Mouse (Mus musculus) testis, postnatal 14 days (tissue): ENCODE data around the gene Ddx31.
A peak's percentile ranks its signal among the peaks of the same experiment; 100 is the strongest.

Experiments used
- DNase-seq: peaks from one replicate; pipeline ENCODE4 v3.0.0; 2021; ENCODE audit warnings: low spot score

Gene Ddx31

DNA sequence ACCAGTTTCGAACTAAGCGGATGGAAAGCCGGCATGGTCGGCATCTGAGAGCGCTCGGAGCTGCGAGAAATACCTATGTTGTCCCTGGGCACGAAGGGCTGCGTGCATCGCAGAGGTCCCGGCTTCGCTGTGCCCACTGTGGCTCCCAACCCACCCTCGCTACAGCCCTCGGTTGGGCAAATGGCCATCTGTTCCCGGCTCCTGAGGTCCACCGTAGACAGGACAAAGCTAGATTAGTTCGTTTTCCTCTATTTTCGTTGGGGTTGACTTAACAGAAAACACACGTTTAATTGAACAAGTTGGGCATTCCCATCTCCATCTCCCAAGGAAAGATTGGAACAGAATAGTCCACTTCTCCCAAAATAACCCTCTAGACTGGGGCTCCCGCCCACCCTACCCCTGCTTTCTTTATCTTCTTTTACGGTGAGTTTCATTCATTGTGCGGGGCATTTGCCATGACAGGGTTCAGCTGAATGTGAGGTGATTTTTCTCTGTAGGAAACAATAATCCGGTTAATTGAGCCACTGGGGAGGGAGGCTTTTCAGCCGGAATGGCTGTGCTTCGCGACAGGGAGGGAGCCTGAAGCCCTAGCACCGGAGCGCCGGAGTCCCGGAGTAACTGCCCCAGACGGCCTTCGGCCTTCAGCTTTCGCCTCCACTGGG is 72.0 kb downstream of the Ddx31 start:
- no peak for DNase-seq

DNA sequence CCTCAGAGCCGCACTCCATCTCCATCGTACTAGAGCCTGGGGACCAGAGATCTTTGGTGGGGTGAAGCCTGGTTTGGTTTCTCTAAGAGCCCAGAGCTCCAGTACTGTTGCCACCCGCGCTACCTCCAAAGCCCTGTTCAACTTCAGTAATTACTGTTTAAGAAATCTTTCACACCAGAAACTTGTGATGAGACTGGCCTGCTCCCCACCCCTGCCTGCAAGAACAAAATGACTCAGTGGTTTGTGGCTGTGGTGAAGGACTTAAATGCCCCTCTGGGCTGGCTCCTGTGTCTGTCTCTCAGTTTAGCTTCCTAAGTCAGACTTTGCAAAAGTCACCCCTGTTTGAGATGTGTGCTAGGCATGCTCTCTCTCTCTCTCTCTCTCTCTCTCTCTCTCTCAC is 72.8 kb downstream of the Ddx31 start:
- no peak for DNase-seq

DNA sequence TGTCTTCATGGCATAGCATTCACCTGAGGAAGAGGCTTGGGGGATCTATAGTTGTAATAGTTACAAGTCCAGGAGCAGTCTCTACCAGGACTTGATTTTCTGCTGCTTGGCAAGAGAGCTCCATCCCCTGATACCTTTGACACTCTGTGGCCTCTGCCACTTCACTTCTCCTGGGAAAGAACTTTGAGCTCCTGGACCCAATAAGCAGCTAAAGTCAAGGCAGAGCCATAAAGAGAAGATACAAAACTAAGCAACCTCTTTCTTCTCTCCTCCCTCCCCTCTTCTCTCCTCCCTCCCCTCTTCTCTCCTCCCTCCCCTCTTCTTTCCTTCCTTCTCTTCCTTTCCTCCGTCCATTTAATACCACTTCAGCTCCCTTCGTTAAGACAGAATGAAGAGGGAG is 73.9 kb downstream of the Ddx31 start:
- no peak for DNase-seq

DNA sequence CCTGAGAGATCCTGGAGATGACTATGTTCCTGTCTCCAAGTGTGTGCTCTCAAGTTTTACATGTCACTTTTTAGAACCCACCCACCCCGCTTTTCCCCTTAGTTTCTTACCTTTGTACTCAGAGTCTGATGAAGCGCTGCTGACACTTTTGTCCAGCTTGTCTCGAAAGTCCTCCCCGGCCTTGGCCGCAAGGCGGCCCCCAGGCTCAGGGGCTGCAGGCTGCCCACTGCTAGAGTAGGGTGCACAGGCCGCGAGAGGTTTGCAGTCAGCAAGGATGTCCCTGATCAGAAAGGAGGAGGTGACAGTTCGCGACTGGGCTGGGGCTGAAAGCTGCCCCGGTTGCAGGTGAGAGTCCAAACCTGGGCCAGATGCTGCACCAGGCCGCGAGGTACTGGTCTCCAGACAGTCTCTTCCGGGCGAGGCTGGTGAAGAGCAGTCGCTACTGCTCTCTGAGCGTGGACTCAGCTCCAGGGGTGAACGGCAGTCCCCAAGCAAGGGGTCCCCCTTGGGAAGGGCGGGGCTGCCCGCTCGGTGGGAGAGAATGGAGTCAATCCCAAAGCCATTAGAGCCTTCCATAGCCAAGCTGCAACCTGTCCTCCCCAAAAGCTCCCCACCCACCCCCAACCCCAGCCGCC is 75.0 kb downstream of the Ddx31 start:
- no peak for DNase-seq

DNA sequence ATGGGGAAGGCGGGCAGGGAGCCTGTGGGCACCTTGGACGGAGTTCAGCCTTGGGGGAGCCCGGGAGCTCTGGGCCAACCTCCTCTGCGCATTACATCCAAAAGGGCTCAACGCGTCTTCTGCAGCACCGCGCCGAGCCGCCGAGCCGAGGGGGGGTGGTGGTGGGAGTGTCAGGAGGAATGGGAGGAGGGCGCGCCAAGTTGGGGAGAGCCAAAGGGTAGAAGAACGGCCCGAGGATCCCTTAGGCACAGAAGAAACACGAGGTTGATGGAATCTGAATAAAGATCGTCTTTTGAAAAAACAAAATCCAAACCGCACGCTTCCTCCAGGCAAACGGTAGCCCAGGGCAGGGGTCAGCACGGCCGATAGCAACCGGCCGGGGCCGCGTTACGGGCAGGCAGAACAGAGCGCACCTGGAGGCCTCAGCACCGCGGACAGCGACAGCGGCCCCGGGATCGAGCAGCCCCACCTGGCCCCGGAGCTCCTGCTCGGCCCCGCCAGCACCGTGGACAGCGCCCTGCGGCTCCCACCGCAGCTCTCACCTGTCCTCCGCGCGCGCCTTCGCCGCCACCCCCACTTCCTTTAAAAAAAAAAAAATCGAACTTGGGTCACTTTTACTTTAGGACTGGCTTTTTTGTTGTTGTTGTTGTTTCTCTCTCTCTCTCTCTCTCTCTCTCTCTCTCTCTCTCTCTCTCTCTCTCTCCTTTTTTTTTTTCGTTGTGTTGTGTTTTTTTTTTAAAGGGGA is 75.7 kb downstream of the Ddx31 start:
- peak; percentile 88 for DNase-seq

DNA sequence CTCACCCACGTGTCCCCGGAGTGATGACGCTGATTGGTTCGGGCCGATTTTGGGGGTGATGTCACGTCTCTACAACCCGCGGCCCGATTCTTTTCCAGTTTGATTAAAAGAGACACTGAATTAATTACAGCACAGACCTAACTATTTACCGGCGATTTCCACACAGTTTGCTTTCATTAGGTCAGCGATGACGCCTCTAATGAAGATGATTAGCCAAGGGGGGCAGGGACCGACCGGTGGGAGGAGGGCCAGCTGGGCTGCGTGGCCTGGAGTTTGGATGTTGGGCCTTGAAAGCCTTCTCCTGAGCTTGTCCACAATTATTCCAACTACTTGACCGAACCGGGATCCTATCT is 76.3 kb downstream of the Ddx31 start, which contains the start of gene Barhl1:
Gene Barhl1 (minus strand): TSS at position 156 of the 353 bp plus-strand sequence.
- DNase-seq: no peak

DNA sequence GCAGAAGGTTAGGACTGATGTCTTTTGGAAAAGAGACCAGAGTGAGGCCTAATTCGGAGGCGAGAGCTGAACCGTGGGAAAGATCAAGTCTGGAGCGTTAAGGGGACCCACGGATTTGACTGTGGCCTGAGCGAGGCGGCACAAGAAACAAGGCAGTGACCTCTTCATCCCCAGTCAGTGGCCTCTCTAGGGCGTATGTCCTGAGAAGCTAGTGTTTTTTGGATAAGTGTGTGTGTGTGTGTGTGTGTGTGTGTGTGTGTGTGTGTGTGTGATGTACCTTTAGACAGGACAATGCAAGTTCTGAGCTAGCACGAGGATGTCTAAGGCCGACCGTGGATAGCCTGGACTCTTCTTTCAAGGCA is 76.9 kb downstream of the Ddx31 start:
- DNase-seq: no peak

DNA sequence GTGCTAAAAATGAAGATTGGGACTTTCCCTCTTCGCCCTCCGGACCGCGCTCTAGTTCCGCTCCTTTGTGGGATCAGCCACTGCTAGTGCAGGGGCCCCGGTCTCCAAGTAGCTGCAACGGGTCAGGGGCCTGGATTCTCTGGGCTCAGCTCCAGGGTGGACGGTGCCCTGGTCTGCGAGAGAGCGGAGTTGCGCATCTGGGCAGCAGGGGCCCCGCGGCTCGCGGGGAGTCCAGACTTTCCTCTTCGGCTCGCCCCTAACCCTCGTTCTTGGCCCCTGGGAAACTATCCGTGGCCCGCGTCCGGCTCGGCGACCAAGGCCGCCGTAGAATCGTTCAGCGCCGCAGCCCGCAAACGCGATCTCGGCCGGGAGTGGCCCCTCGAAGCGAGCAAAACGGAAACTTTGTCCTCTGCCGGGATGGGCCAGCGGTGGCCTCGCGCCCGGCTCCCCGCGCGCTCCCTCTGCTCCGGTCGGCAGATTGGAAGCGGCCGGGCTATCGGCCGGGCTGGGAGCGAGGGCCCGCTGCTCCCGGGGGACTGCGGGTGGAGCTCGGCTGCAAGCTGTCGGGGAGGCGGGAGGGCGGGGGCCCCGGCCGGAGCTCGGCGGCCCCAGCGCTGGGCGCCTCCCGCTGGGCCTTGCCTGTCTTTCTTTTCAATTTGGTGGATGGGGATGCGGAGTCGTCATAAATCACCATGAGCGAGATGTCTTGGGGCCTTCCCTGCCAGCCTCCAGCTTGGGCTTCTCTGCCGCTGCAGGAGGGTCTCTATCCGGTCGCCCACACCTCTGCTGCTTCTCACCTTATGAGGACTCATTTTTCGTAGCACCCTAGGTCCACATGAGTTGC is 77.5 kb downstream of the Ddx31 start:
- DNase-seq: no peak

DNA sequence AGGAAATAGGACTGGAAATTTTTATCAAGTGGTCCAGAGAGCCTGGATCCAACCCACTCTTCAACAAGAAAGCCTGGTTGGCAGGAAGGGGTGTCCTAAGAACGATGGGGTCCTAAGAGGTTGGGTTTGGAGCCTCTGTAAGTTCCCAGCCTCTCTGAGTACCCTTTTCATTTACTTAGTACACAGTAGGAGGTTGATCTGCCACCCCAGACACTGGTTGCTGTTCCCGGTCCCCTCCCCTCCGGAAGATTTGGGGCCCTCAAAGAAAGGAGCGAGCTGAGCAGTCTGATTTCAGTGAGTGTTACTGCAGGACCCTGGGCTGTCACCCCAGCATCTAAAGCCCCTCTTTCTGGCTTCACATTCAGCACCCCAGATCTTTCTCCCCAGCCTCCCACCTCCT is 78.8 kb downstream of the Ddx31 start:
- DNase-seq: no peak

DNA sequence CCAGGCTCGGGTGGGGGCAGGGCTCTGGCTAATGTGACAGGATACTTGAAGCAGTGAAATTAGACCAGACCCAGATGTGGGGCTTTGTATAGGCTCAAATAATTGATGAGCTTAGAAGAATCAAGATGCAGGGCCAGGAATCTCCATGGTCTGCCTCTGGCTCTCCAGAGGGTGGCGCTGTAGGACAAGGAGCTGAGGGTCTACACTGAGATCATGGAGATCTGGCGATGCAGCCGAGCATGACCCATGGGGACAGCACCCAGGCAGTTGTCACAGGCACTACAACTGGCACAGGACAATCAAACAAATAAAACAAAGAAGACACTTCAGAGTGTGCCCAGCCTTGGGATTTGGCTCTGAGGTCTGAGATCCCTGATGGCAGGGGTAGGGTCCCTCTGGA is 83.7 kb downstream of the Ddx31 start:
- no peak for DNase-seq

DNA sequence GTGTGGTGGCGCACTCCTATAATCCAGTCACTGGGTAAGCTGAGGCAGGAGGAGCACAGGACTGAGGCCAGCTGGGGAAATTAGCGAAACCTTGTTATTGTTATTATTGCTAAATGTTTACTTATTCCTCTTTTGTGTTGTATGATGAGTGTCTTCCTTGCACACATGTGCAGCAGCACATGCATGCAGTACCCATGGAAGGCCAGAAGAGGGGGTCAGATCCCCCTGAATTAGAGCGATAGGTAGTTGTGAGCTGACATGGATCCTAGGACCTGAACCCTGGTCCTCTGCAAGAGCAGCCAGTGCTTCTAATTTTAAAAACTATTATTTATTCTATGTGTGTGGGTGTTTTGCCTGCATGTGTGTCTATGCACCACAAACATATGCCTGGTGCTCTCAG is 90.4 kb downstream of the Ddx31 start:
- no peak for DNase-seq

DNA sequence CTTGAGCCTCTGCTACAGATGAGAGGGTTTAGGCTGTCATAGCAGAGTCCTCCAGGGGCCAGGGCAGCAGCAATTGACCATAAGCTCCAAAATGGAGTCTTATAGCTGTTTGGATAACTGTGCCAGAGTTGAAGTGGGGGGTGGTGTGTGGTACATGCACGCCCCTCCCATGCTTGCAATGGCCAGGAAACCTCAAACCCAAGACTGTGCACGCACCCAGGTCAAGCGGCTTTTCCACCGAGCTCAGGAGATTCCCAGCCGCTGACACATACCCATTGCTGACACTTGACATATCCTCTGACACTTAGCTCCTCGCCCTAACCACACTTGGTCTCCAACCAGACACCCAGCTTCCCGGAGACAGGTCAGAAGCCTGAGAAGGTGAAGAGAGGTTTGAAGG is 98.8 kb downstream of the Ddx31 start:
- no peak for DNase-seq

DNA sequence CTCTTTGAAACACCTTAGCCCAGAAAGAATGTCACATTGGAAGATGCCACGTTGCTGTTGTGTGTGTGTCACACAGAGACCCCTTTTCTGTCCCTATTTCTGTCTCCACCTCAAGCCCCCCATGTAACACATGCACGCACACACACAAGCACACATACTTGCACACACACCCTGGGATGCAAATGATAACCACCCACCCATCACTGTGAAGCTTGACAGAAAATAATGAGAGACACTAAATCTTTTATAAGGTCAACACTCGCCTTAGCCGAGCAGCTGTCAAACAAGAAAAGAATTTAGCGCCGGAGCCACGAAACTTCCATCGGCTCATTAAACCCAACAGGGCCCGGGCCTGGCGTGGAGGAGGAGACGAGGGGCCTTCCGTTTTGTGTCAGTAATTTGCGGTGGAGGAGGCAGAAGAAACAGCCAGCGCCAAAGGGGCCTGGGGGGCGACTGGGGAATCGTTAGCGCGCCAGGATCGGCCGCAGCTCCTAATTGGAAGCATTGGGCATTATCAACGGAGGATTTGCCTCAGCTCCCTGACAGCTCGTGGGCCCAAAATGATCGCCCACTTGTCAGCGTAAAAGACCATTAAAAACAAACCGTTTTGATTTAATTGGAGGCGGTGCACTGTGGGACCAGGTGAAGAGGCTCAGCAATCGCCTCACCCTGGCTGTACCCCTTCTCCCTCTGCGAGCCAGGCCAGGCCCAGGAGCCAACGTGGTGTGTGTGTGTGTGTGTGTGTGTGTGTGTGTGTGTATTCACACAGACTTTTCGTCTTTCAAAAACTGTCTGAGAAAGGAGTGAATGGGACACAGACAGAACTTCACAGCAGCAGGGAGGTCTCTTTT is 103.7 kb downstream of the Ddx31 start:
- DNase-seq: no peak

DNA sequence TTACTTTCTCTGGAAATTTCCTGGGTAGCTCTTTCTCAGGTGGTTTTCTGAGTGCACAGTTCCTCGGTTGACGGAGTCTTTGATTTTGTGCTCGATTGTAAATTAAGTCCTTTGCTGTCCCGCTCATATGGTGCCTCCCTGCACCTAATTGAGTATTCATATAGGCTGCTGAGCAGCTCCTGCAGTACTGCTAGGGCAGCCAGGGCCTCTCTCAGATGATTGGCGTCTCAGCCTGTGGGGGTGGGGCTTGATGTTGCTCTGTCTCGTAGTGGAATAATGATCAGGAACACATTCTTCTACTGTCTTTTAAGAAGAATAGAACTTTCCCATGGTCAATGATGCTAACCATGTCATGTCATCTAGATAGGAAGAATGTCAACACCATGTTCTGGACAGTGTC is 105.2 kb downstream of the Ddx31 start:
- DNase-seq: no peak

DNA sequence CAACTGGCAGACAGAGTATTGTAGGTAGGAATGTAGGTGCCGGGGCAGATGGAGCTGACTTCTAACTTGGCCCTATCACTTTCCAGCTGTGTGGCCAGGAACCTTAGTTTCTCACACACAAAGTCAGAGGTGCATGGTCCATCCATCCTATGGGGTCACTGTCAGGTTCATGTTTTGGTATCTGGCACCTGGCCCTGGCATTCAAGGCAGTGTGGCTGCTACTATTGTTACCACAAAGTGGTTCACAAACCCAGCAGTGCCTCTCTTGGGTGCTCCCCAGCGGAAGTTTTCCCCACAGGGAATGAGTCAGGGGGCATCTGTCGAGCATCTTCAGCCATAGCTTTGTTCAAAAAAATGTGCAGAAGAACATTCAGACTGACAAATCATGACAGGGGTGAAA is 106.1 kb downstream of the Ddx31 start:
- no peak for DNase-seq

DNA sequence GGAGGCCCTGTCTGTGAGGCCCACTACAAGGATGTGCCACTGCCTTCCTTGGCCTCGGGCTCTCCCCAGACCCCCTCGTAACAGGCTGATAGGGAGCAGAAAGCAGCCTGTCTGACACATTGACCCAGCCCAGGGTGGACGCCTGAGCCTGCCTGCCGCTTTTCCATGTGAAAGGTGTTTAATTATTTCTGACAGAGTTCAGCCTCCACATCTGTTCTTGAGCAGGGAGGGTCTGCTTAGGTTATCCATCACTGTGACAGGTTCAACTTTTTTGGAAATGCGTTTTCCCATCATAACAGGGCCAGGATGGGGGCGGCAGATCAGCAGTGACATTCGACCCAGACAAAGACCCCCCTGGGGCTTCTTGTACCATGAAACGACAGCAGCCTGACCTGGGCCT is 112.8 kb downstream of the Ddx31 start:
- DNase-seq: no peak

DNA sequence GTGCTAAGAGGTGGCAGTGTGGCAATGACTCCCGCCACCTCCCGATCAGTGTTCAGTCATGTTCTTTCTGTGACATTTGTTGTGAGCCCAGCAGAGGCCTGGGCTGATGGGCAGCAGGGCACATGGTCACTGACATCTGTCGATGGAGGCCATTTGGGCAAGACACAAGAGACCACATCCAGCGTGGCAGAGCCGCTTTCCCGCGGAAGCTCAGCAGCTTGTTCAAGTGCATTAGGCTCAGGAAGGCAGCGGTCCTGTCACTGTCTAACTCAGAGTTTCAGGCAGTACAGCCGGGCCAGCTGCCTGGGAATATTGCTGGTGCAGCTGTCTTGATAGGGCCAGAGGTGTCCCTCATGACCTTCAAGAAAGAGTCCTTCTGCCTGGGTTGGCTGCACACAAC is 114.4 kb downstream of the Ddx31 start:
- no peak for DNase-seq
